Mouse (Mus musculus) liver, embryonic 16.5 days (tissue): Measurements from ENCODE around the gene Tubg1. TPM values are rescaled to one million over a fixed set of nuclear protein-coding genes. Genes with fewer than 3 reads are reported as not detected.
"Not testable (repeated sequence)": the region's sequence is repeated elsewhere in the genome, so short reads cannot be mapped to it uniquely, and the experiment has no call there.

Experiments
- ATAC-seq: fragments of 200-750 bp; cut with Nextera tagmentation; 2 replicates; pipeline ENCODE4 v1.8.0; 2017; ENCODE audit warnings: low read depth, mild to moderate bottlenecking, moderate number of reproducible peaks, moderate library complexity
- H3K27ac ChIP-seq: fragments of 300-500 bp; sonication (generic); 2 replicates; pipeline ENCODE4 v1.5.1; 2014; ENCODE audit warnings: mild to moderate bottlenecking, low read length
- H3K27me3 ChIP-seq: fragments of 300-500 bp; sonication (generic); 2 replicates; pipeline ENCODE4 v1.6.1; 2014; ENCODE audit warnings: low read depth, low read length, mixed read lengths; ENCODE audit not compliant: control insufficient read depth, insufficient read depth
- H3K36me3 ChIP-seq: fragments of 300-500 bp; sonication (generic); 2 replicates; pipeline ENCODE4 v1.6.1; 2014; ENCODE audit warnings: mild to moderate bottlenecking; ENCODE audit not compliant: control insufficient read depth, insufficient read depth
- H3K4me1 ChIP-seq: fragments of 300-500 bp; sonication (generic); 2 replicates; pipeline ENCODE4 v1.6.1; 2014; ENCODE audit warnings: low read depth, low read length, mixed read lengths; ENCODE audit not compliant: control insufficient read depth
- H3K4me2 ChIP-seq: fragments of 300-500 bp; sonication (generic); 2 replicates; pipeline ENCODE4 v1.6.1; 2014; ENCODE audit warnings: low read depth, low read length, mixed read lengths
- H3K4me3 ChIP-seq: fragments of 300-500 bp; sonication (generic); 2 replicates; pipeline ENCODE4 v1.5.1; 2014; ENCODE audit warnings: low read depth, mild to moderate bottlenecking, low read length
- H3K9ac ChIP-seq: fragments of 300-500 bp; sonication (generic); 2 replicates; pipeline ENCODE4 v1.6.1; 2014; ENCODE audit warnings: low read depth, low read length
- H3K9me3 ChIP-seq: fragments of 300-500 bp; sonication (generic); replicated peaks from 2 replicates; pipeline ENCODE4 v1.6.1; 2016; ENCODE audit warnings: low read length; ENCODE audit not compliant: control insufficient read depth
- WGBS: fragments of 180-500 bp; shearing (Covaris S2); extraction: QIAGEN DNeasy Blood & Tissue Kit; methylation state at CpG from one replicate; pipeline ENCODE4 v1.1.7; 2014; ENCODE audit not compliant: insufficient replicate concordance; 5-methylcytosine and 5-hydroxymethylcytosine counted together
- polyA plus RNA-seq: library from polyadenylated mRNA; unstranded; fragments of >200 nt; fragmentation: Nextera tagmentation; extraction: Ambion mirVana; gene quantifications from 2 replicates; pipeline ENCODE4 v1.2.1, GENCODE M21; 2015

The Tubg1 gene
- polyA plus RNA-seq, 1 experiment from 2014 or later = 34.3 TPM

- Histone ChIP-seq H3K9me3 (no peaks in the 10 kb centered on the region), H3K36me3 (no peaks in the 10 kb centered on the region), H3K27me3 (peaks cover 17% of the 10 kb centered on the region), H3K27ac (no peak overlapping the region), H3K4me1 (no peaks in the 10 kb centered on the region), H3K4me3 (no peak overlapping the region), H3K4me2 (no peak overlapping the region), H3K9ac (no peak overlapping the region)
- ATAC-seq = no peak
Observed at GRCm38 (mm10) chr11:101154648-101155047, 34.9 kb downstream of the Tubg1 start.

GRCm38 (mm10) chr11:101155151-101155550, 35.4 kb downstream of the Tubg1 start:
- H3K27me3 ChIP-seq = peaks cover 17% of the 10 kb centered on the region
- 52% methylated on average over 6 of the region's 6 CpGs for WGBS
- H3K4me3 ChIP-seq = no peak overlapping the region
- H3K9me3 ChIP-seq = no peaks in the 10 kb centered on the region
- H3K4me1 ChIP-seq = no peaks in the 10 kb centered on the region
- H3K9ac ChIP-seq = no peak overlapping the region
- no peak for ATAC-seq
- H3K4me2 ChIP-seq = no peak overlapping the region
- H3K36me3 ChIP-seq = no peaks in the 10 kb centered on the region
- H3K27ac ChIP-seq = no peak overlapping the region

- Histone ChIP-seq H3K27me3 (peaks cover 17% of the 10 kb centered on the region), H3K9ac (no peak within 1 kb of the TSS), H3K36me3 (no peaks in the 10 kb centered on the region), H3K4me3 (peak within 1 kb of the TSS; percentile 24), H3K9me3 (no peaks in the 10 kb centered on the region), H3K27ac (no peak within 1 kb of the TSS), H3K4me2 (peak within 1 kb of the TSS; percentile 52), H3K4me1 (no peaks in the 10 kb centered on the region)
- ATAC-seq = no peak
- 2% methylated on average over 36 of the region's 36 CpGs for WGBS
Observed at GRCm38 (mm10) chr11:101155728-101156371, 36.1 kb downstream of the Tubg1 start, which contains the start of gene Tubg2. Tubg2 (plus strand) TSS chr11:101155907.

- H3K4me3 ChIP-seq, H3K27ac ChIP-seq, H3K4me2 ChIP-seq, H3K9ac ChIP-seq, ATAC-seq, H3K36me3 ChIP-seq, H3K9me3 ChIP-seq: not testable (repeated sequence)
- 38% methylated on average over 8 of the region's 10 CpGs for WGBS
- Histone ChIP-seq H3K27me3 (peaks cover 47% of the 10 kb centered on the region), H3K4me1 (peaks cover 17% of the 10 kb centered on the region)
Observed at GRCm38 (mm10) chr11:101160151-101160550, 40.4 kb downstream of the Tubg1 start.

- H3K9me3 ChIP-seq, H3K9ac ChIP-seq, H3K27ac ChIP-seq, ATAC-seq, H3K4me2 ChIP-seq, H3K4me3 ChIP-seq, H3K36me3 ChIP-seq: not testable (repeated sequence)
- 69% methylated on average over 4 of the region's 8 CpGs for WGBS
- peaks cover 20% of the 10 kb centered on the region for H3K4me1 ChIP-seq
- peaks cover 47% of the 10 kb centered on the region for H3K27me3 ChIP-seq
Observed at GRCm38 (mm10) chr11:101160981-101161505, 41.3 kb downstream of the Tubg1 start.

GRCm38 (mm10) chr11:101161551-101161950, 41.8 kb downstream of the Tubg1 start:
- no peak overlapping the region for H3K4me2 ChIP-seq
- ATAC-seq = no peak
- H3K27me3 ChIP-seq = peaks cover 47% of the 10 kb centered on the region
- H3K27ac ChIP-seq = no peak overlapping the region
- H3K9me3 ChIP-seq = no peaks in the 10 kb centered on the region
- H3K4me1 ChIP-seq = peaks cover 20% of the 10 kb centered on the region
- H3K9ac ChIP-seq = no peak overlapping the region
- 73% methylated on average over 15 of the region's 15 CpGs for WGBS
- H3K36me3 ChIP-seq = no peaks in the 10 kb centered on the region
- H3K4me3 ChIP-seq = no peak overlapping the region

- Histone ChIP-seq H3K27ac (no peak overlapping the region), H3K4me3 (no peak overlapping the region), H3K4me2 (no peak overlapping the region), H3K9me3 (no peaks in the 10 kb centered on the region), H3K36me3 (no peaks in the 10 kb centered on the region), H3K9ac (no peak overlapping the region), H3K27me3 (peaks cover 52% of the 10 kb centered on the region), H3K4me1 (peaks cover 20% of the 10 kb centered on the region)
- ATAC-seq = no peak
- 54% methylated on average over 5 of the region's 5 CpGs for WGBS
Observed at GRCm38 (mm10) chr11:101162301-101162700, 42.6 kb downstream of the Tubg1 start.

GRCm38 (mm10) chr11:101162772-101163171, 43.0 kb downstream of the Tubg1 start:
- H3K36me3 ChIP-seq = no peaks in the 10 kb centered on the region
- H3K27ac ChIP-seq = no peak overlapping the region
- H3K4me2 ChIP-seq = no peak overlapping the region
- no peak for ATAC-seq
- WGBS = 62% methylated on average over 5 of the region's 5 CpGs
- H3K27me3 ChIP-seq = peaks cover 57% of the 10 kb centered on the region
- peaks cover 20% of the 10 kb centered on the region for H3K4me1 ChIP-seq
- H3K9me3 ChIP-seq = no peaks in the 10 kb centered on the region
- no peak overlapping the region for H3K4me3 ChIP-seq
- H3K9ac ChIP-seq = no peak overlapping the region

GRCm38 (mm10) chr11:101163476-101164350, 44.0 kb downstream of the Tubg1 start:
- peaks cover 66% of the 10 kb centered on the region for H3K27me3 ChIP-seq
- H3K27ac ChIP-seq = no peak overlapping the region
- peak overlapping the region; percentile 17; the same call in 1 of the 2 replicates for H3K4me2 ChIP-seq

More at GRCm38 (mm10) chr11:101163476-101164350, 44.0 kb downstream of the Tubg1 start:
- Histone ChIP-seq H3K9me3 (no peaks in the 10 kb centered on the region), H3K36me3 (no peaks in the 10 kb centered on the region), H3K4me1 (peaks cover 20% of the 10 kb centered on the region), H3K4me3 (no peak overlapping the region; the same call in 1 of the 2 replicates), H3K9ac (no peak overlapping the region)
- WGBS = 14% methylated on average over 49 of the region's 49 CpGs
- no peak for ATAC-seq
